Mouse (Mus musculus) midbrain, embryonic 15.5 days (tissue): ENCODE data around the gene Spg7. TPM values are rescaled to one million over a fixed set of nuclear protein-coding genes. Genes with fewer than 3 reads are reported as not detected.

Experiments used
- ATAC-seq: fragments of 200-750 bp; cut with Nextera tagmentation; replicated peaks from 2 replicates; pipeline ENCODE4 v1.8.0; 2017; ENCODE audit warnings: moderate TSS enrichment
- H3K27ac ChIP-seq: fragments of 300-500 bp; sonication (generic); 2 replicates; pipeline ENCODE4 v1.5.1; 2015; ENCODE audit warnings: mild to moderate bottlenecking, inconsistent platforms
- H3K27me3 ChIP-seq: fragments of 300-500 bp; sonication (generic); replicated peaks from 2 replicates; pipeline ENCODE4 v1.6.1; 2015; ENCODE audit warnings: inconsistent platforms
- H3K36me3 ChIP-seq: fragments of 300-500 bp; sonication (generic); replicated peaks from 2 replicates; pipeline ENCODE4 v1.6.1; 2015; ENCODE audit warnings: inconsistent platforms
- H3K4me1 ChIP-seq: fragments of 300-500 bp; sonication (generic); 2 replicates; pipeline ENCODE4 v1.6.1; 2015; ENCODE audit warnings: inconsistent platforms
- H3K4me2 ChIP-seq: fragments of 300-500 bp; sonication (generic); 2 replicates; pipeline ENCODE4 v1.6.1; 2015; ENCODE audit warnings: inconsistent platforms, mild to moderate bottlenecking, moderate library complexity
- H3K4me3 ChIP-seq: fragments of 300-500 bp; sonication (generic); 2 replicates; pipeline ENCODE4 v1.5.1; 2015; ENCODE audit warnings: mild to moderate bottlenecking, inconsistent platforms
- H3K9ac ChIP-seq: fragments of 300-500 bp; sonication (generic); 2 replicates; pipeline ENCODE4 v1.6.1; 2015; ENCODE audit warnings: mild to moderate bottlenecking, inconsistent platforms
- H3K9me3 ChIP-seq: fragments of 300-500 bp; sonication (generic); 2 replicates; pipeline ENCODE4 v1.6.1; 2016; ENCODE audit warnings: inconsistent platforms
- WGBS: fragments of 180-500 bp; shearing (Covaris S2); methylation state at CpG from one replicate; pipeline ENCODE4 v1.1.7; 2015; ENCODE audit warnings: mixed read lengths; 5-methylcytosine and 5-hydroxymethylcytosine counted together
- polyA plus RNA-seq: library from polyadenylated mRNA; unstranded; fragments of >200 nt; fragmentation: Nextera tagmentation; extraction: Ambion mirVana; gene quantifications from 2 replicates; pipeline ENCODE4 v1.2.1, GENCODE M21; 2015

The Spg7 gene
- polyA plus RNA-seq, 1 experiment from 2014 or later, result 49.0 TPM

- Histone ChIP-seq H3K4me1 (peaks cover 17% of the 10 kb centered on the region), H3K4me2 (peak overlapping the region; percentile 81), H3K27me3 (no peaks in the 10 kb centered on the region), H3K9me3 (no peaks in the 10 kb centered on the region), H3K36me3 (peaks cover 22% of the 10 kb centered on the region), H3K27ac (peak overlapping the region; percentile 88; the same call in 1 of the 2 replicates), H3K4me3 (peak overlapping the region; percentile 60), H3K9ac (peak overlapping the region; percentile 92)
- no peak for ATAC-seq
- WGBS, result 16% methylated on average over 15 of the region's 15 CpGs
Observed at GRCm38 (mm10) chr8:123103285-123103684, 40.5 kb downstream of the Spg7 start.

- WGBS, result 86% methylated on average over 6 of the region's 6 CpGs
- no peak overlapping the region for H3K27ac ChIP-seq
- ATAC-seq, result no peak
- peaks cover 22% of the 10 kb centered on the region for H3K36me3 ChIP-seq
- H3K9ac ChIP-seq, result no peak overlapping the region
- peak overlapping the region; percentile 81 for H3K4me2 ChIP-seq
- no peaks in the 10 kb centered on the region for H3K9me3 ChIP-seq
- no peaks in the 10 kb centered on the region for H3K27me3 ChIP-seq
- H3K4me1 ChIP-seq, result peaks cover 17% of the 10 kb centered on the region
- H3K4me3 ChIP-seq, result no peak overlapping the region
Observed at GRCm38 (mm10) chr8:123104046-123104767, 41.5 kb downstream of the Spg7 start.

- no peak overlapping the region for H3K4me3 ChIP-seq
- peaks cover 22% of the 10 kb centered on the region for H3K36me3 ChIP-seq
- H3K9ac ChIP-seq, result no peak overlapping the region
- H3K4me2 ChIP-seq, result no peak overlapping the region
- 65% methylated on average over 5 of the region's 5 CpGs for WGBS
- no peaks in the 10 kb centered on the region for H3K9me3 ChIP-seq
- no peaks in the 10 kb centered on the region for H3K27me3 ChIP-seq
- no peak overlapping the region for H3K27ac ChIP-seq
- peaks cover 17% of the 10 kb centered on the region for H3K4me1 ChIP-seq
- no peak for ATAC-seq
Observed at GRCm38 (mm10) chr8:123105553-123106326, 43.0 kb downstream of the Spg7 start.

- Histone ChIP-seq H3K4me3 (no peak overlapping the region), H3K27me3 (no peaks in the 10 kb centered on the region), H3K27ac (no peak overlapping the region), H3K36me3 (peaks cover 22% of the 10 kb centered on the region), H3K4me2 (no peak overlapping the region), H3K9ac (no peak overlapping the region), H3K9me3 (no peaks in the 10 kb centered on the region), H3K4me1 (peaks cover 16% of the 10 kb centered on the region)
- WGBS, result 54% methylated on average over 2 of the region's 2 CpGs
- no peak for ATAC-seq
Observed at GRCm38 (mm10) chr8:123106531-123106930, 43.8 kb downstream of the Spg7 start.

GRCm38 (mm10) chr8:123108010-123108409, 45.3 kb downstream of the Spg7 start:
- Histone ChIP-seq H3K4me2 (no peak overlapping the region), H3K27me3 (no peaks in the 10 kb centered on the region), H3K27ac (no peak overlapping the region), H3K9me3 (no peaks in the 10 kb centered on the region), H3K9ac (no peak overlapping the region), H3K4me3 (no peak overlapping the region), H3K36me3 (peaks cover 22% of the 10 kb centered on the region), H3K4me1 (peaks cover 11% of the 10 kb centered on the region)
- ATAC-seq, result no peak
- WGBS, result 76% methylated on average over 1 of the region's 1 CpGs

- H3K36me3 ChIP-seq, result peaks cover 17% of the 10 kb centered on the region
- H3K9me3 ChIP-seq, result no peaks in the 10 kb centered on the region
- no peak overlapping the region for H3K27ac ChIP-seq
- 86% methylated on average over 5 of the region's 5 CpGs for WGBS
- ATAC-seq, result no peak
- H3K4me2 ChIP-seq, result no peak overlapping the region
- peaks cover 2% of the 10 kb centered on the region for H3K4me1 ChIP-seq
- no peak overlapping the region for H3K9ac ChIP-seq
- H3K4me3 ChIP-seq, result no peak overlapping the region
- H3K27me3 ChIP-seq, result no peaks in the 10 kb centered on the region; the same call in 1 of the 2 replicates
Observed at GRCm38 (mm10) chr8:123108953-123109352, 46.2 kb downstream of the Spg7 start.

GRCm38 (mm10) chr8:123110649-123111048, 47.9 kb downstream of the Spg7 start:
- 16% methylated on average over 4 of the region's 4 CpGs for WGBS
- Histone ChIP-seq H3K36me3 (peaks cover 1% of the 10 kb centered on the region; the same call in 1 of the 2 replicates), H3K4me2 (no peak overlapping the region), H3K27me3 (peaks cover 1% of the 10 kb centered on the region), H3K27ac (no peak overlapping the region), H3K4me1 (no peaks in the 10 kb centered on the region), H3K9me3 (no peaks in the 10 kb centered on the region), H3K4me3 (no peak overlapping the region), H3K9ac (no peak overlapping the region)
- 0 out of 2 replicates have a peak, but pooled peaks have one; percentile 27 for ATAC-seq

GRCm38 (mm10) chr8:123112892-123113291, 50.1 kb downstream of the Spg7 start:
- Histone ChIP-seq H3K27ac (no peak overlapping the region), H3K36me3 (no peaks in the 10 kb centered on the region), H3K4me1 (peaks cover 11% of the 10 kb centered on the region), H3K27me3 (peaks cover 24% of the 10 kb centered on the region), H3K9me3 (no peaks in the 10 kb centered on the region), H3K4me2 (no peak overlapping the region), H3K9ac (no peak overlapping the region), H3K4me3 (no peak overlapping the region)
- WGBS, result 80% methylated on average over 9 of the region's 9 CpGs
- no peak for ATAC-seq

- 80% methylated on average over 2 of the region's 2 CpGs for WGBS
- H3K27me3 ChIP-seq, result peaks cover 35% of the 10 kb centered on the region
- no peak for ATAC-seq
- no peak overlapping the region for H3K9ac ChIP-seq
- H3K4me1 ChIP-seq, result peaks cover 15% of the 10 kb centered on the region
- H3K9me3 ChIP-seq, result no peaks in the 10 kb centered on the region
- no peaks in the 10 kb centered on the region for H3K36me3 ChIP-seq
- H3K4me3 ChIP-seq, result no peak overlapping the region
- no peak overlapping the region for H3K4me2 ChIP-seq
- no peak overlapping the region for H3K27ac ChIP-seq
Observed at GRCm38 (mm10) chr8:123113908-123114469, 51.2 kb downstream of the Spg7 start.

GRCm38 (mm10) chr8:123114644-123115043, 51.9 kb downstream of the Spg7 start:
- Histone ChIP-seq H3K4me1 (peaks cover 15% of the 10 kb centered on the region), H3K4me3 (no peak overlapping the region), H3K4me2 (no peak overlapping the region), H3K36me3 (no peaks in the 10 kb centered on the region), H3K9me3 (no peaks in the 10 kb centered on the region), H3K27ac (no peak overlapping the region), H3K9ac (no peak overlapping the region), H3K27me3 (peaks cover 41% of the 10 kb centered on the region)
- 60% methylated on average over 3 of the region's 3 CpGs for WGBS
- no peak for ATAC-seq

- Histone ChIP-seq H3K27me3 (peaks cover 41% of the 10 kb centered on the region), H3K9ac (peak within 1 kb of the TSS; percentile 55), H3K9me3 (no peaks in the 10 kb centered on the region), H3K36me3 (no peaks in the 10 kb centered on the region), H3K4me1 (peaks cover 15% of the 10 kb centered on the region), H3K4me3 (peak within 1 kb of the TSS; percentile 46), H3K4me2 (peak within 1 kb of the TSS; percentile 80), H3K27ac (no peak within 1 kb of the TSS)
- WGBS, result under 1% methylated on average over 51 of the region's 51 CpGs
- ATAC-seq, result peak; percentile 39; the same call in 1 of the 2 replicates
Observed at GRCm38 (mm10) chr8:123117127-123117731, 54.5 kb downstream of the Spg7 start, which contains the start of gene Cpne7. Gene Cpne7 (plus strand): TSS chr8:123117374.

- Histone ChIP-seq H3K27ac (no peak overlapping the region), H3K9ac (peak overlapping the region; percentile 55; the same call in 1 of the 2 replicates), H3K9me3 (no peaks in the 10 kb centered on the region), H3K36me3 (no peaks in the 10 kb centered on the region), H3K4me2 (peak overlapping the region; percentile 80), H3K27me3 (peaks cover 41% of the 10 kb centered on the region), H3K4me3 (peak overlapping the region; percentile 46), H3K4me1 (peaks cover 15% of the 10 kb centered on the region)
- WGBS, result 3% methylated on average over 17 of the region's 17 CpGs
- 0 out of 2 replicates have a peak, but pooled peaks have one; percentile 52 for ATAC-seq
Observed at GRCm38 (mm10) chr8:123117744-123118143, 55.0 kb downstream of the Spg7 start.
